Mouse (Mus musculus) monocyte, adult 59 days (primary cell): ENCODE measurements around the gene Shc1. TPM values are rescaled to one million over a fixed set of nuclear protein-coding genes. Genes with fewer than 3 reads are reported as not detected.

ENCODE experiments used
- total RNA-seq, 2 experiments: library from RNA; stranded (reverse); gene quantifications; one replicate each; pipeline ENCODE4 v1.2.4; 2023

Shc1 gene
- 100 to 1,000 TPM; 110 to 117 TPM for total RNA-seq

GRCm38 (mm10) chr3:89418170-89418860, at the start of gene Shc1, which contains the start of gene Cks1b:
Gene Shc1, plus strand, starts transcription at chr3:89418443.
Gene Cks1b, minus strand, starts transcription at chr3:89418383.

GRCm38 (mm10) chr3:89394006-89394893, 24.0 kb upstream of the Shc1 start, which contains the start of gene Zbtb7b:
Gene Zbtb7b, minus strand, starts transcription at chr3:89394776.

DNA sequence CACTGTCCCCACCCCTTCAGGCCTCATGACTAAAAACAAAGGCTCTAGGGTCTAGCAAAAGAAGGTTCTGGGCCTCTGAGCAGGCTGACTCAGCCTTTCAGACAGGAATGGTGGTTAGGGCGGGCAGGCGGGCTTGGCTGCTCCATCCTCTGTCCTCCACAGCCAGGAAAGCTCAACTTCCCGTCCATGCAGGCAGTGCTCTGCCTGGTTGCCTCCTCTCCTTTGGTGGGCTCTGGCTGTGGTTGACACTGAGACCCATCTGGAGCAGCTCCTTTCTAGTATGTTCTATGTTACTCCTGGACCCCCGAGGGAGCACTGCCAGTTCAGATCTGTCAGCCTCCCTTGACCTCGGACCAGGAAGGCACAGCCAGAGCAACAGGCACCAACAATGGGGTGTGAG, 15.6 kb upstream of the Shc1 start, which contains the start of gene Lenep:
Gene Lenep (minus strand): TSS at position 101 of the 400 bp plus-strand sequence.

DNA sequence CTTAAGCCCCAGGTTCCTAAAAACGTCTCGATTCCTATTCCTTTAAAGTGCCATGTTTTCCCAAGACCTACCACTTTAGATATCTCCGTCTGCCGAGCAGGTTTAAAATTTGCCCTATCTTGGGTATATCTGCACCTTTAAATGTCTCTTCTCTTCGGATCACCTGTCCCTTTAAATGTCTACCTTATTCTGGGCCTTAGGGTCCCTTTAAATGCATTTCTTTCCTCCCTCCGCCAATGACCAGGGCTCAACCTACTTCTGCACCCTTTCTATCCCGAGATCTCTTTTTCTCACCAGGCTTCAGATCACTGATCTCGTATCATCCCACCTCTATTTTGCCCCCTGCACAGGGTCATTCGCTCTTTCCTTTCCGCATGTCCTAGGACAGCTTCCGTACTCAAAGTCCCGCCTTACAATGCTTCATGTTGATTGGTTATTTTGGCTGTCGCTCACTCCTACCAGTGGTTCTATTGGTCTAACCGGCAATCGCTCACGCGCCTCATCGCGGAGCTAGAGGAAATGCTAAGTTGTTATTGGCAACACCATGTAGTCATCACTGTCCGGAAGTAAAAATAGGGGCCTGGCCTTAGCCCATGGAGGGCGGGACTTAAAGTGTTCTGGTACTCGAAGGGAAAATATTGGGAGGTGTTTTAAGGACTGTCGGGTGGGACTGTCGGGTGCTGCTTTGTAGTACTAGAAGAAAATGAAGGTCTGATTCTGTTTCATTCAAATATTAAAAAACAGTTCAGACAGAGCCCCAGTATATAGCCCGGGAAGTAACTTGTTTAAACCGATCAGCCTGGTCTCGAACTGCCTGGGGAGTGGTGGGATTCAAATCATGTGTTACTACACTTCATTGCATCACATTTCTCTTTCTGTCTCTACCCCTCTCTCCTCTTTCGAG, 6.5 kb upstream of the Shc1 start, which contains the start of gene Flad1:
Gene Flad1 (minus strand): TSS at position 381 of the 904 bp plus-strand sequence.

GRCm38 (mm10) chr3:89430171-89431159, 12.2 kb downstream of the Shc1 start, which contains the start of gene Pygo2:
Gene Pygo2, plus strand, starts transcription at chr3:89430214.

GRCm38 (mm10) chr3:89436176-89437113, 18.2 kb downstream of the Shc1 start, which contains the start of gene Pbxip1:
Gene Pbxip1, plus strand, starts transcription at chr3:89436706.

GRCm38 (mm10) chr3:89454401-89455177, 36.3 kb downstream of the Shc1 start, which contains the start of gene Pmvk:
Gene Pmvk, plus strand, starts transcription at chr3:89454541.

Other genes starting within 250 kb of the Shc1 start
- gene Scamp3, start 241.0 kb upstream of the Shc1 start, total RNA-seq = 10 to 100 TPM; 82.3 TPM
- 10 to 100 TPM; 12.2 to 13.0 TPM for gene Fam189b, start 235.3 kb upstream of the Shc1 start, total RNA-seq
- gene Gba, start 215.5 kb upstream of the Shc1 start, total RNA-seq = 100 to 1,000 TPM; 109 to 114 TPM
- gene Thbs3, start 203.3 kb upstream of the Shc1 start, total RNA-seq = 1 to 10 TPM; 5.2 to 6.8 TPM
- 10 to 100 TPM; 84.0 to 86.7 TPM for gene Mtx1, start 191.4 kb upstream of the Shc1 start, total RNA-seq
- gene Muc1, start 189.4 kb upstream of the Shc1 start, total RNA-seq = not detected
- 100 to 1,000 TPM in 1 of 2 experiments, 10 to 100 TPM in 1; 82.1 to 104 TPM for gene Krtcap2, start 172.5 kb upstream of the Shc1 start, total RNA-seq
- 1 to 10 TPM in 1 of 2 experiments, under 1 TPM in 1; 0.18 to 1.1 TPM for gene Trim46, start 172.1 kb upstream of the Shc1 start, total RNA-seq
- gene Dpm3, start 159.1 kb upstream of the Shc1 start, total RNA-seq = 10 to 100 TPM; 65.3 to 74.1 TPM
- gene Slc50a1, start 147.9 kb upstream of the Shc1 start, total RNA-seq = 10 to 100 TPM; 49.4 to 58.0 TPM
- gene Efna1, start 137.3 kb upstream of the Shc1 start, total RNA-seq = under 1 TPM in 1 of 2 experiments, not detected in 1; 0.55 TPM
- gene Efna3, start 95.5 kb upstream of the Shc1 start, total RNA-seq = not detected
- gene Efna4, start 80.4 kb upstream of the Shc1 start, total RNA-seq = not detected
- 100 to 1,000 TPM; 163 to 179 TPM for gene Adam15, start 68.4 kb upstream of the Shc1 start, total RNA-seq
- not detected for gene Dcst2, start 56.5 kb upstream of the Shc1 start, total RNA-seq
- gene Dcst1, start 53.2 kb upstream of the Shc1 start, total RNA-seq = not detected
- 100 to 1,000 TPM; 130 to 146 TPM for gene Zbtb7b, start 23.7 kb upstream of the Shc1 start, total RNA-seq
- not detected for gene Lenep, start 15.7 kb upstream of the Shc1 start, total RNA-seq
- 10 to 100 TPM; 20.0 to 28.1 TPM for gene Flad1, start 6.6 kb upstream of the Shc1 start, total RNA-seq
- gene Cks1b, start 60 bp upstream of the Shc1 start, total RNA-seq = 1 to 10 TPM; 6.1 to 6.2 TPM
- 10 to 100 TPM; 47.6 to 47.8 TPM for gene Pygo2, start 11.8 kb downstream of the Shc1 start, total RNA-seq
- gene Pbxip1, start 18.3 kb downstream of the Shc1 start, total RNA-seq = 100 to 1,000 TPM; 114 to 127 TPM
- 10 to 100 TPM; 11.1 to 16.8 TPM for gene Pmvk, start 36.1 kb downstream of the Shc1 start, total RNA-seq
- under 1 TPM; 0.12 to 0.21 TPM for gene Kcnn3, start 101.7 kb downstream of the Shc1 start, total RNA-seq